Mouse (Mus musculus): ENCODE results near the gene Cd96. TPM values are rescaled to one million over a fixed set of nuclear protein-coding genes. Genes with fewer than 3 reads are reported as not detected.
A peak's percentile ranks its signal among the peaks of the same experiment; 100 is the strongest.
"Not testable (repeated sequence)": the region's sequence is repeated elsewhere in the genome, so short reads cannot be mapped to it uniquely, and the experiment has no call there.

Cd96 gene
- polyA plus RNA-seq (2015; fragmentation: Nextera tagmentation; extraction: Ambion mirVana): 0.06 TPM in 2 replicates

DNA sequence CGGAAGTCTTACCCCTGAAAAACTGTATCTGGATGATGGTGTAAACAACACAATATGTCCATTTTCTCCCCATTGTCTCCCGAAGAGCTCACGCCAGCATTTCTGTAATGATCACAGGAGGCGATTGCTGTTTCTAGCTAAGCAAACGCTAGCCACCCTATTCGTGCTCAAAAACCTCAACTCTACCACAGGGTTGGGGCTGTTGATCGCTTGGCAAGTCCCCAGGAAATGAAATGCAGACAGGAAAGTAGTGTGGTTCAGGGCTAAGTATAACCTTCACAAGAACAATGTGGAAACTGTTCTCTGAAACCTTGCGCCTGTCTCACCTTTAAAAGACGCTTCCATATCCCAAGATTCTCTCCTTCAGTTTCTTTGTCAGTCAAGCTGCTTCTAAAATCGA lies at the start of gene Cd96:
TSS of gene Cd96 (minus strand) at position 232 of the 400 bp plus-strand sequence.
- Histone ChIP-seq H3K4me2 (ENCODE audit: low read length) (no peak within 1 kb of the TSS), H3K27ac (ENCODE audit: low read depth, low read length) (no peak within 1 kb of the TSS), H3K4me3 (ENCODE audit: low read length) (no peak within 1 kb of the TSS), H3K9me3 (ENCODE audit: control insufficient read depth, low read length) (no peaks in the 10 kb centered on the region), H3K9ac (ENCODE audit: low read depth, low read length) (no peak within 1 kb of the TSS), H3K4me1 (ENCODE audit: control insufficient read depth, insufficient read depth, low read depth, low read length) (no peaks in the 10 kb centered on the region; the same call in 1 of the 2 replicates), H3K27me3 (replicated peaks; ENCODE audit: control insufficient read depth, insufficient read depth, low read length) (no peaks in the 10 kb centered on the region), H3K36me3 (ENCODE audit: control insufficient read depth, insufficient read depth, low read length) (no peaks in the 10 kb centered on the region)
- ATAC-seq: no peak
- 82% methylated on average over 10 of the region's 10 CpGs for WGBS

GRCm38 (mm10) chr16:46166971-46167370 lies 46.9 kb upstream of the Cd96 start:
- 79% methylated on average over 3 of the region's 3 CpGs for WGBS
- Histone ChIP-seq H3K9ac (ENCODE audit: low read depth, low read length) (no peak overlapping the region), H3K4me2 (ENCODE audit: low read length) (no peak overlapping the region), H3K4me3 (ENCODE audit: low read length) (no peak overlapping the region), H3K27ac (ENCODE audit: low read depth, low read length) (no peak overlapping the region), H3K27me3 (replicated peaks; ENCODE audit: control insufficient read depth, insufficient read depth, low read length) (no peaks in the 10 kb centered on the region), H3K9me3 (ENCODE audit: control insufficient read depth, low read length) (peaks cover 3% of the 10 kb centered on the region; the same call in 1 of the 2 replicates), H3K36me3 (ENCODE audit: control insufficient read depth, insufficient read depth, low read length) (no peaks in the 10 kb centered on the region), H3K4me1 (ENCODE audit: control insufficient read depth, insufficient read depth, low read depth, low read length) (no peaks in the 10 kb centered on the region)
- ATAC-seq: no peak

DNA sequence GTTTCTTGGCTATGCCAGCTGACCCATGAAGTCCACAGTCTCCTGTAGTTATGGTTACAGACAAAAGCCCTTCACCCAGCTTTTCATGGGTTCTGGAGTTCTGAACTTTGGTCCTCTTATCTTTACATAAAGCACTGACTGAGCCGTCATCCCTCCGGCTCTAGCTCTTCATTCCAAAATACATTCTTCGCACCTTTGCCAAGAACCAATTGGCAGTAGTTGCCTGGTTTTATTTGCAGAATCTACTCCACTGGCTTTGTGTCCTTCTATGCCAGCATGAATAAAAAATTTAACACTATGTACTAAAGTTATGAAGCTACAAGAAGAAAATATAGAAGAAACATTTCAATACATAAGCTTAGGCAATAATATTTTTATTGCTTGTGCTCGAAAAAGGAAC lies 45.3 kb upstream of the Cd96 start:
- no peak overlapping the region for H3K4me3 ChIP-seq (ENCODE audit: low read length)
- no peaks in the 10 kb centered on the region for H3K9me3 ChIP-seq (ENCODE audit: control insufficient read depth, low read length)
- no peaks in the 10 kb centered on the region for H3K4me1 ChIP-seq (ENCODE audit: control insufficient read depth, insufficient read depth, low read depth, low read length)

DNA sequence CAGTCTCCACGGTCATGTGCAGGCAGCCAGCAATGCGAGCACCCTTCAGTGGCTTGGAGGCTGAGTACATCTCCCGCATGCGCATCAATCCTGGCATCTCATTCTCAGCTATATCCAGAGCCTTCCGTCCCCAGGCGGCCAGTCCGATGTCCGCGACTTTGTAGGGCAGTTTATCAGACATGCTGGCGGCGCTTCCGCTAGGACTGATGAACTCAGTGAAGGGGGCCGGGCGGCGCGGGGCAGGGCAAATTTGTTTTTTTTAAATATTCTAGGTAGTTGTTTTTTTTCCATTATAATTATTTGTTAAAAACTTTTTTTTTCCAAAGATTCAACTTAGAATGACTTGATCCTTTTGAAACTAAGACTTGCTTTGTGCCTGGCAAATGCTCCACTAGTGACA lies 34.8 kb upstream of the Cd96 start, which contains the start of gene Gm4737:
TSS of gene Gm4737 (minus strand) at position 246 of the 400 bp plus-strand sequence.
- H3K9me3 ChIP-seq (ENCODE audit: control insufficient read depth, low read length); H3K4me1 ChIP-seq (ENCODE audit: control insufficient read depth, insufficient read depth, low read depth, low read length); H3K4me3 ChIP-seq (ENCODE audit: low read length); ATAC-seq; H3K27me3 ChIP-seq (replicated peaks; ENCODE audit: control insufficient read depth, insufficient read depth, low read length); H3K9ac ChIP-seq (ENCODE audit: low read depth, low read length); H3K4me2 ChIP-seq (ENCODE audit: low read length); H3K27ac ChIP-seq (ENCODE audit: low read depth, low read length); H3K36me3 ChIP-seq (ENCODE audit: control insufficient read depth, insufficient read depth, low read length): not testable (repeated sequence)
- over 99% methylated on average over 8 of the region's 16 CpGs for WGBS

More for the DNA sequence above, 45.3 kb upstream of the Cd96 start:
- Histone ChIP-seq H3K27me3 (replicated peaks; ENCODE audit: control insufficient read depth, insufficient read depth, low read length) (no peaks in the 10 kb centered on the region), H3K36me3 (ENCODE audit: control insufficient read depth, insufficient read depth, low read length) (no peaks in the 10 kb centered on the region), H3K27ac (ENCODE audit: low read depth, low read length) (no peak overlapping the region), H3K9ac (ENCODE audit: low read depth, low read length) (no peak overlapping the region), H3K4me2 (ENCODE audit: low read length) (no peak overlapping the region)
- 81% methylated on average over 4 of the region's 4 CpGs for WGBS
- no peak for ATAC-seq

- Histone ChIP-seq H3K27ac (ENCODE audit: low read depth, low read length) (no peak overlapping the region), H3K9me3 (ENCODE audit: control insufficient read depth, low read length) (no peaks in the 10 kb centered on the region), H3K4me1 (ENCODE audit: control insufficient read depth, insufficient read depth, low read depth, low read length) (no peaks in the 10 kb centered on the region), H3K27me3 (replicated peaks; ENCODE audit: control insufficient read depth, insufficient read depth, low read length) (no peaks in the 10 kb centered on the region), H3K36me3 (ENCODE audit: control insufficient read depth, insufficient read depth, low read length) (no peaks in the 10 kb centered on the region), H3K4me2 (ENCODE audit: low read length) (no peak overlapping the region), H3K9ac (ENCODE audit: low read depth, low read length) (no peak overlapping the region), H3K4me3 (ENCODE audit: low read length) (no peak overlapping the region)
- ATAC-seq: no peak
These were observed 31.1 kb upstream of the Cd96 start for GRCm38 (mm10) chr16:46151141-46151540.

- ATAC-seq: no peak
- no peak overlapping the region for H3K4me3 ChIP-seq (ENCODE audit: low read length)
- H3K27ac ChIP-seq (ENCODE audit: low read depth, low read length): no peak overlapping the region
- no peak overlapping the region for H3K4me2 ChIP-seq (ENCODE audit: low read length)
- H3K27me3 ChIP-seq (replicated peaks; ENCODE audit: control insufficient read depth, insufficient read depth, low read length): no peaks in the 10 kb centered on the region
- no peaks in the 10 kb centered on the region for H3K36me3 ChIP-seq (ENCODE audit: control insufficient read depth, insufficient read depth, low read length)
- H3K9me3 ChIP-seq (ENCODE audit: control insufficient read depth, low read length): no peaks in the 10 kb centered on the region
- H3K9ac ChIP-seq (ENCODE audit: low read depth, low read length): no peak overlapping the region
- WGBS: 71% methylated on average over 3 of the region's 3 CpGs
- H3K4me1 ChIP-seq (ENCODE audit: control insufficient read depth, insufficient read depth, low read depth, low read length): no peaks in the 10 kb centered on the region
These were observed 28.8 kb upstream of the Cd96 start for GRCm38 (mm10) chr16:46148661-46149341.

DNA sequence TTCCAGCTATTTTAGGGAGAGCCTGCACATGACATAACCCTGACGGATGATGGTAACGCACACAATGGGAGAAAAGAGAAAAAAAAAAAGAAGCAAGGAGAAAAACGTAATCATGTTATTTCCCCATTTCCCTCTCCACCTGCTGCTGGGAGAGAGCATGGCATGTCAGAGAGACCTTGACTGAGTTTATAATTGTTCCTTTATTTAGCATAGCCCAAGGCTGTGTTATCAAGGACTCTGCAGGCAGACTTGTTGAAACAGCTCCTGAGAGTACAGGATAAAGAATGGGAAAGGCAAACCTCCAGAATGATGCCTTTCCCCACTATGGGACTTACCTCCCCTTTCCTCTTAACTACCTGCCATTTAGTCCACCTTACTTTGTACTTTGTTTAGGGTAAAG lies 26.9 kb upstream of the Cd96 start:
- no peaks in the 10 kb centered on the region for H3K36me3 ChIP-seq (ENCODE audit: control insufficient read depth, insufficient read depth, low read length)
- H3K4me2 ChIP-seq (ENCODE audit: low read length): no peak overlapping the region
- no peak for ATAC-seq
- no peaks in the 10 kb centered on the region for H3K27me3 ChIP-seq (replicated peaks; ENCODE audit: control insufficient read depth, insufficient read depth, low read length)
- 61% methylated on average over 3 of the region's 3 CpGs for WGBS
- no peak overlapping the region for H3K27ac ChIP-seq (ENCODE audit: low read depth, low read length)
- H3K4me3 ChIP-seq (ENCODE audit: low read length): no peak overlapping the region
- H3K9me3 ChIP-seq (ENCODE audit: control insufficient read depth, low read length): no peaks in the 10 kb centered on the region
- no peaks in the 10 kb centered on the region for H3K4me1 ChIP-seq (ENCODE audit: control insufficient read depth, insufficient read depth, low read depth, low read length)
- no peak overlapping the region for H3K9ac ChIP-seq (ENCODE audit: low read depth, low read length)

GRCm38 (mm10) chr16:46122238-46122637 lies 2.2 kb upstream of the Cd96 start:
- Histone ChIP-seq H3K27ac (ENCODE audit: low read depth, low read length) (no peak overlapping the region), H3K27me3 (replicated peaks; ENCODE audit: control insufficient read depth, insufficient read depth, low read length) (no peaks in the 10 kb centered on the region), H3K9ac (ENCODE audit: low read depth, low read length) (no peak overlapping the region), H3K4me2 (ENCODE audit: low read length) (no peak overlapping the region), H3K9me3 (ENCODE audit: control insufficient read depth, low read length) (no peaks in the 10 kb centered on the region), H3K36me3 (ENCODE audit: control insufficient read depth, insufficient read depth, low read length) (no peaks in the 10 kb centered on the region), H3K4me1 (ENCODE audit: control insufficient read depth, insufficient read depth, low read depth, low read length) (no peaks in the 10 kb centered on the region; the same call in 1 of the 2 replicates), H3K4me3 (ENCODE audit: low read length) (no peak overlapping the region)
- no peak for ATAC-seq

DNA sequence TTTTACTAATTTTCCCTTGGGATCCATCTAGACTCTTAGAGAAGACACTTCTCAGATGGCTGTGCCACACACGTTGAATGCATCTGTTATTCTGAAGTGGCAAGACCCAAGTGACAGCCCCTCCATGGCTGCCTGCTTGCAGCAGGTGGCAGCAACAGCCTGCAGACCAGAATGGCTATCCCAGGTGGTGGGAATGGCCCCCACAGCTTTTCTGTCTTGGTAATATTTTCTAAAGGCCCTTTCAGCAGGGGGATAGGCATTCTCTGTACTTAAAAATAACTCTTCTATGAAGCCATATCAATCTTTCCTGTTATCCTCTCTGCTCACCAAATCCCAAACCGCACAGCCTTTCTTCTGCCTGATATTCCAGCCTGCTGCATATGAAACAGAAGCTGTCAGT lies 1.4 kb upstream of the Cd96 start:
- no peak overlapping the region for H3K27ac ChIP-seq (ENCODE audit: low read depth, low read length)
- no peaks in the 10 kb centered on the region for H3K27me3 ChIP-seq (replicated peaks; ENCODE audit: control insufficient read depth, insufficient read depth, low read length)
- H3K36me3 ChIP-seq (ENCODE audit: control insufficient read depth, insufficient read depth, low read length): no peaks in the 10 kb centered on the region
- H3K4me1 ChIP-seq (ENCODE audit: control insufficient read depth, insufficient read depth, low read depth, low read length): no peaks in the 10 kb centered on the region; the same call in 1 of the 2 replicates
- H3K9me3 ChIP-seq (ENCODE audit: control insufficient read depth, low read length): no peaks in the 10 kb centered on the region
- ATAC-seq: peak; percentile 81
- H3K4me2 ChIP-seq (ENCODE audit: low read length): no peak overlapping the region
- H3K9ac ChIP-seq (ENCODE audit: low read depth, low read length): no peak overlapping the region
- H3K4me3 ChIP-seq (ENCODE audit: low read length): no peak overlapping the region
- 39% methylated on average over 2 of the region's 2 CpGs for WGBS

Data from hindbrain, embryonic 16.5 days (tissue).